Mouse (Mus musculus) midbrain, embryonic 11.5 days (tissue): ENCODE results near the gene Tmem116. TPM values are rescaled to one million over a fixed set of nuclear protein-coding genes. Genes with fewer than 3 reads are reported as not detected.

Source experiments
- ATAC-seq: fragments of 200-750 bp; cut with Nextera tagmentation; 2 replicates; pipeline ENCODE4 v1.8.0; 2017; ENCODE audit warnings: moderate TSS enrichment, moderate library complexity; ENCODE audit not compliant: low FRiP score
- DNase-seq: peaks from one replicate; pipeline ENCODE4 v3.0.0; 2015; ENCODE audit warnings: low spot score; ENCODE audit errors: missing footprints
- H3K27ac ChIP-seq: fragments of 300-500 bp; sonication (generic); 2 replicates; pipeline ENCODE4 v1.5.1; 2014; ENCODE audit warnings: low read depth, low read length
- H3K27me3 ChIP-seq: fragments of 300-500 bp; sonication (generic); 2 replicates; pipeline ENCODE4 v1.6.1; 2014; ENCODE audit warnings: mild to moderate bottlenecking, low read length, moderate library complexity, mixed read lengths; ENCODE audit not compliant: control insufficient read depth, insufficient read depth
- H3K36me3 ChIP-seq: fragments of 300-500 bp; sonication (generic); 2 replicates; pipeline ENCODE4 v1.6.1; 2014; ENCODE audit warnings: mild to moderate bottlenecking, low read length, moderate library complexity, mixed read lengths; ENCODE audit not compliant: control insufficient read depth, insufficient read depth
- H3K4me1 ChIP-seq: fragments of 300-500 bp; sonication (generic); 2 replicates; pipeline ENCODE4 v1.6.1; 2014; ENCODE audit warnings: low read length; ENCODE audit not compliant: control insufficient read depth, insufficient read depth
- H3K4me2 ChIP-seq: fragments of 300-500 bp; sonication (generic); 2 replicates; pipeline ENCODE4 v1.6.1; 2014; ENCODE audit warnings: mild to moderate bottlenecking, moderate library complexity
- H3K4me3 ChIP-seq: fragments of 300-500 bp; sonication (generic); 2 replicates; pipeline ENCODE4 v1.5.1; 2014; ENCODE audit warnings: low read depth, low read length
- H3K9ac ChIP-seq: fragments of 300-500 bp; sonication (generic); 2 replicates; pipeline ENCODE4 v1.6.1; 2014; ENCODE audit warnings: low read length
- H3K9me3 ChIP-seq: fragments of 300-500 bp; sonication (generic); 2 replicates; pipeline ENCODE4 v1.6.1; 2016; ENCODE audit warnings: low read length; ENCODE audit not compliant: control insufficient read depth
- WGBS: fragments of 180-500 bp; shearing (Covaris S2); extraction: QIAGEN DNeasy Blood & Tissue Kit; methylation state at CpG from one replicate; pipeline ENCODE4 v1.1.7; 2014; 5-methylcytosine and 5-hydroxymethylcytosine counted together
- polyA plus RNA-seq: library from polyadenylated mRNA; unstranded; fragments of >200 nt; fragmentation: Nextera tagmentation; extraction: Ambion mirVana; gene quantifications from 2 replicates; pipeline ENCODE4 v1.2.1, GENCODE M21; 2014

The Tmem116 gene
- polyA plus RNA-seq, 1 experiment from 2014 or later: 0.66 TPM

DNA sequence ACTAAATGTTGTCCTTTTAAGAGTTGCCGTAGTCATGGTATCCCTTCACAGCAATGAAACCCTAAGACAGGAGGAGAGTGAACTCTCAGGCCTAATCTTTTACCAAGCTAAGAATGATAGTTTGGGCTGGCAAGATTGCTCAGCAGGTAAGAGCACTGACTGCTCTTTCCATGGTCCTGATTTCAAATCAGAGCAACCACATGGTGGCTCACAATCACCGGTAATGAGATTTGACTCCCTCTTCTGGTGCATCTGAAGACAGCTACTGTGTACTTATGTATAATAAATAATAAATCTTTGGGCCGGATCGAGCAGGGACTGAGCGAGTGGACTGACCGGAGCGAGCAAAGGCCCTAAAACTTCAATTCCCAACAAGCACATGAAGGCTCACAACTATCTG lies 89.5 kb downstream of the Tmem116 start:
- no peak overlapping the region for H3K4me2 ChIP-seq
- H3K27me3 ChIP-seq: no peaks in the 10 kb centered on the region
- peaks cover 11% of the 10 kb centered on the region for H3K4me1 ChIP-seq
- no peaks in the 10 kb centered on the region for H3K36me3 ChIP-seq
- no peak overlapping the region for H3K27ac ChIP-seq
- no peaks in the 10 kb centered on the region for H3K9me3 ChIP-seq
- H3K9ac ChIP-seq: no peak overlapping the region
- WGBS: 92% methylated on average over 7 of the region's 7 CpGs
- H3K4me3 ChIP-seq: no peak overlapping the region
- DNase-seq: no peak
- no peak for ATAC-seq

DNA sequence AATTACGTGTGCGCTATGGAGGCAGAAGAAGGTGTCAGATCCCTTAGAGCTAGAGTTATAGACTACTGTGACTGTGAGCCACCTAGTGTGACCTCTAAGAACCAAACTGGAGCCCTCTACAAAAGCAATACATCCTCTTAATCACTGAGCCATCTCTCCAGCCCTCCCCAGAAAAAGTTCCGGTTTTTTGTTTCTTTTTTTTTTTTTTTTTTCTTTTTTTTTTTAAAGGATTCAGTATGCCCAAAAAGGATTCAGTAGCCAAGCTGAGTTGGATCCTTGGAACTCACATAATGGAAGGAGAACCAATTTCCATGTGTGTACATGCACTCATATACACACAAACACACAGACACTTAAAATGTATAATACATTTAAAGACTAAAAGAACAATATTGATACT lies 91.7 kb downstream of the Tmem116 start:
- no peaks in the 10 kb centered on the region for H3K9me3 ChIP-seq
- ATAC-seq: no peak
- H3K4me1 ChIP-seq: peaks cover 15% of the 10 kb centered on the region
- H3K9ac ChIP-seq: no peak overlapping the region
- H3K4me3 ChIP-seq: no peak overlapping the region
- no peak for DNase-seq
- no peak overlapping the region for H3K27ac ChIP-seq
- 80% methylated on average over 3 of the region's 3 CpGs for WGBS
- H3K27me3 ChIP-seq: no peaks in the 10 kb centered on the region
- H3K36me3 ChIP-seq: no peaks in the 10 kb centered on the region
- no peak overlapping the region for H3K4me2 ChIP-seq

DNA sequence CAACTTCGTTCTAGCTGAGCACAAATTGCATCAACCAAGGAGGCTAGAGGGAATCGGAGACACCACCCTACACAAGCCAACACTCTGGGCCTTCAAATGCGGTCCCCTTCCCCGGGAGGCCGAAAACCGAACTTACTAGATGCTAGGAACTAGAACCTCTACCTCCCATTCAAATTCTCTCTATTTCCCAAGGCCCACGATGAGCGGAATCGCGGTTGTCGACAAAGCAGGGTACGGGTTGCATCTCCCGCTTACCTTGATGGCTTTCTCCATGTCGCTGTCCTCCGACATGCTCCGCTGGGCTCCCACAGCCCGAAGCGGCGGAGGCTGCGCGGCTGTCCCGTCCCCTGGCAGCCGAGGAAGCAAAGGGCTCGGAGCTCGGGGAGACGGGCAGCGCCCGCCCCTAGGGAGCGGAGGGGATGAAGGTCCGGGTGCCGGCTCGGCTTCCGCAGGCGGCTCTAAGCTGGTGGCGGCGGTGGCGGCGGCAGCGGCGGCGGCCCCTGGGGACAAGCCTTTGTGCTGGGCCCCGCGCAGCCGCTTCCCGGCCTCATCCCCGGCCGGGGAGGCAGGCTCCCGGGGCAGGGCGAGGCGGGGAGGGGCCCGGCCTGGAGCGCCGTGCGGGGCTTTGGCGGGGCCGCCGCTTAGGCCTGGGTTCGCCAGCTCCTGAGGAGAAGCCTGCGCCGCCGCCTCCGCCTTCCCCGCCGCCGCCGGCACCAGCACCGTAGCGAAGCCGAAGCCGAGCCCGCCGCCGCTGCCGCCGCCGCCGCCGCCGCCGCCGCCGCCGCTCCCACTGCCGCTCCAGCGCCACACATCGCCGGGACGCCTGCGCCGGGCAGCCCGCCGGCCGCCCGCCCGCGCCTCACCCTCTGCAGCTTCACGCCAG lies 93.5 kb downstream of the Tmem116 start, which contains the start of the genes Adam1a and Gm42878:
Adam1a (minus strand) TSS at position 573 of the 883 bp plus-strand sequence.
Gm42878 (minus strand) TSS at position 573 of the 883 bp plus-strand sequence.
- Histone ChIP-seq H3K4me2 (peak within 1 kb of the TSS; percentile 89), H3K4me1 (peaks cover 15% of the 10 kb centered on the region), H3K4me3 (peak within 1 kb of the TSS; percentile 100), H3K27me3 (no peaks in the 10 kb centered on the region), H3K36me3 (no peaks in the 10 kb centered on the region), H3K27ac (peak within 1 kb of the TSS; percentile 93), H3K9ac (peak within 1 kb of the TSS; percentile 98), H3K9me3 (no peaks in the 10 kb centered on the region)
- WGBS: 2% methylated on average over 44 of the region's 97 CpGs
- ATAC-seq (peak; percentile 69; the same call in 1 of the 2 replicates), DNase-seq (peak; percentile 93)

DNA sequence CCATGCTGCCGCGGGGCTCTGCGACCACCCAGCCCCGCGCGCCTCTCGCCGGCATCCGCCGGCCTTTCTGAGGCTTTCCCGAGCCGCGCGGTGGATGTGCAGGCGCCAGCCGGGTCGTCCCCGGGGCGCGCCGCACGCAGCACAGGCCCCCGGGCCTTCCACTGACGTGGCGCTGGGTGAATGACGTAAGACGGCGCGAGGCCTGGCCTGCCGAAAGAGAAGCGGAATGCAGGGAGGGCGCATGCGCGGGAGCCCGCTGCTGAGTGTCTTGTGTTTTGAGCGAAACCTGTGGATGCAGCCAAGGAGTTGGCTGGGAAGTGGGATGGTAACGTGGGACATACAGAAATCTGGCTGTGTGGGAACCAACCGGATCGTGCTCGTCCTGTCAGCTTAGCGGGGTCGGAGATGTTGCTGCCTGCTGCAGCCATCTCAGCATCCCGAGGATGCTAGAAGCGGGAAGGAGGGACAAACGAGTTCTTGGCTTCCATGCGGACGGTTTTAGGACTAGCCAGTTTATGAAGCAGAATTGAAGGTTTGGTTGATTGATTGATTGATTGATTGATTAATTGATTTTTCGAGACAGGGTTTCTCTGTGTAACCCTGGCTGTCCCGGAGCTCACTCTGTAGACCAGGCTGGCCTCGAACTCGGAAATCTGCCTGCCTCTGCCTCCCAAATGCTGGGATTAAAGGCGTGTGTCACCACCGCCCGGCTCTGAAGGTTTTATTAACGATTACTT lies 94.3 kb downstream of the Tmem116 start, which contains the start of gene Mapkapk5:
Mapkapk5 (minus strand) TSS at position 113 of the 737 bp plus-strand sequence.
- peak; percentile 96 for ATAC-seq
- Histone ChIP-seq H3K4me1 (peaks cover 15% of the 10 kb centered on the region), H3K27me3 (no peaks in the 10 kb centered on the region), H3K9ac (peak within 1 kb of the TSS; percentile 98), H3K27ac (peak within 1 kb of the TSS; percentile 93), H3K4me3 (peak within 1 kb of the TSS; percentile 100), H3K9me3 (no peaks in the 10 kb centered on the region), H3K36me3 (no peaks in the 10 kb centered on the region), H3K4me2 (peak within 1 kb of the TSS; percentile 89)
- 2% methylated on average over 55 of the region's 55 CpGs for WGBS
- DNase-seq: peak; percentile 100

DNA sequence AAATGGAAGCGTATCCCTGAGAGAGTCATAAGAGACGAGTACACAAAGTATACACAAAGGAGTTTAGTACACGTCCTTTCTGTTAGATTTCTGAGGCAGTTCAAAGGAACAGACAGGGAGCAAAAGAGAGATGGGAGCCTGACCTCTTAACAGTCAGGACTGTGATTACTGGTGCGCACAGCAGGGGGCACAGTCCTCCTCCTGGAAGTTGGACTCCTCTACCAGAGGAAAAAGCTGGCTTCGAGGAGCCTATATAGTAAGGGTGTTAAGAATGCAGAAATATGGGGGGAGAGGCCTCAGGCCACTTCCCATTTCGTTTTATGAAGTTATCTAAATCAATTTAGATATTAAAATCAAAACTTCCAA lies 94.8 kb downstream of the Tmem116 start:
- peaks cover 15% of the 10 kb centered on the region for H3K4me1 ChIP-seq
- no peaks in the 10 kb centered on the region for H3K27me3 ChIP-seq
- DNase-seq (peak; percentile 89), ATAC-seq (0 out of 2 replicates have a peak, but pooled peaks have one; percentile 19)
- peak overlapping the region; percentile 98 for H3K9ac ChIP-seq
- peak overlapping the region; percentile 100 for H3K4me3 ChIP-seq
- H3K36me3 ChIP-seq: no peaks in the 10 kb centered on the region
- H3K9me3 ChIP-seq: no peaks in the 10 kb centered on the region
- 40% methylated on average over 6 of the region's 6 CpGs for WGBS
- H3K27ac ChIP-seq: no peak overlapping the region
- H3K4me2 ChIP-seq: peak overlapping the region; percentile 50

DNA sequence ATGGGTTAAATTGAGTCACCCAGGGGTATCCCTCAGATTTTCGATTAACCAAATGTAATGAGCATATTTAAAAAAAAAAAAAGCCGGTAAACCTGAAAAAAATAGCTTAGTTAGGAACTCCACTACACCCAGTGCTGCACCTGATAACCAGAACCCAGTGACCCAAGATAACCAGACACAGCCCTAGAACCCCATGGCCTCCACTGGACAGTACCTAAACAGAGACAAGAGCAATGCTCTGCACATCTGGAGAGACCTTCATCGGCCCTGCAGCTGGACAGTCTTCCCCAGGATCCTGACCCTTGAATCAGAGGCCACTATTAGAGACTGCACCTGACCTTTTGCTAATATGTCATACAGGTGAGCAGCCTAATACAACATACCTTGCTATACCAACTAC lies 95.4 kb downstream of the Tmem116 start:
- H3K9me3 ChIP-seq: no peaks in the 10 kb centered on the region
- no peak overlapping the region for H3K27ac ChIP-seq
- no peaks in the 10 kb centered on the region for H3K27me3 ChIP-seq
- H3K36me3 ChIP-seq: no peaks in the 10 kb centered on the region
- no peak overlapping the region for H3K4me2 ChIP-seq
- H3K9ac ChIP-seq: no peak overlapping the region
- DNase-seq (no peak), ATAC-seq (no peak)
- WGBS: 92% methylated on average over 3 of the region's 3 CpGs
- no peak overlapping the region for H3K4me3 ChIP-seq
- peaks cover 15% of the 10 kb centered on the region for H3K4me1 ChIP-seq

DNA sequence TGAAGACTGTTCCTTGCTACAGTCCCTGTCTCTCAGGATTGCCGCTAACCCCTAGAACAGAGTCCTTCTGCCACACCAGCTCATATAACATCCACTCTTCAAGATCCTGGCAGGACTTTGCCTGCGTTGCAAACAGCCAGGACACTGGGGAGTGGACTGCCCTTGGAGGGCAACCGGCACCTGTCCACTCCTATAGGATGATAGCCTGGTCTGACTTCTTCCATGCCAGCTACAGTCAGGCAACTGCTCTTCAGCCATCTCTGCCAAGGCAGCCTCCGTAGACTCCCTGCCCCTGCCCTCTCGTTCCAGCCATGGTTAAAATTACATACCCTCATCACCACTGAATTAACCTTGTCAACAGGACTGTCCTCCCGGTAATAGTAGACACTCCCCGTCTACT lies 97.5 kb downstream of the Tmem116 start:
- WGBS: 83% methylated on average over 7 of the region's 7 CpGs
- Histone ChIP-seq H3K9me3 (no peaks in the 10 kb centered on the region), H3K36me3 (no peaks in the 10 kb centered on the region), H3K4me2 (no peak overlapping the region), H3K9ac (no peak overlapping the region), H3K27ac (no peak overlapping the region), H3K4me1 (peaks cover 9% of the 10 kb centered on the region), H3K27me3 (no peaks in the 10 kb centered on the region), H3K4me3 (no peak overlapping the region)
- ATAC-seq (no peak), DNase-seq (no peak)

DNA sequence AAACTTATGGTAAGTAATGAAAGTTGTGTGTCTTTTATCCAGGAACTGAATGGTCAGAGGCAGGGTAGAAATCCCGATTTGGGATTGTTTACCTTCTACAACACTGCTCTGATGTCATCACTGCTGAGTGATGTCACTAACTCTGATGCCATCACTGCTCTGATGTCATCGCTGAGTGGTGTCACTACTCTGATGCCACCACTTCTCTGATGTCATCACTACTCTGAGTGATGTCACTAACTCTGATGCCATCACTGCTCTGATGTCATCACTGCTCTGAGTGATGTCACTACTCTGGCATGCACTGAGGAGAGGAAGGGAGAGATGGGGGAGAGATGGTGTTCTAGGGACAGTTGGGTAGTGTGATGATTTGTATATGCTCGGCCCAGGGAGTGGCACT lies 110.7 kb downstream of the Tmem116 start:
- 88% methylated on average over 3 of the region's 3 CpGs for WGBS
- H3K9ac ChIP-seq: no peak overlapping the region
- no peaks in the 10 kb centered on the region for H3K9me3 ChIP-seq
- no peaks in the 10 kb centered on the region for H3K4me1 ChIP-seq
- H3K4me3 ChIP-seq: no peak overlapping the region
- H3K4me2 ChIP-seq: no peak overlapping the region
- DNase-seq (no peak), ATAC-seq (no peak)
- H3K27ac ChIP-seq: no peak overlapping the region
- H3K27me3 ChIP-seq: no peaks in the 10 kb centered on the region
- no peaks in the 10 kb centered on the region for H3K36me3 ChIP-seq
